Comparison of ENCODE assay signal across 32 mouse cellular contexts in the genomic region with DNA sequence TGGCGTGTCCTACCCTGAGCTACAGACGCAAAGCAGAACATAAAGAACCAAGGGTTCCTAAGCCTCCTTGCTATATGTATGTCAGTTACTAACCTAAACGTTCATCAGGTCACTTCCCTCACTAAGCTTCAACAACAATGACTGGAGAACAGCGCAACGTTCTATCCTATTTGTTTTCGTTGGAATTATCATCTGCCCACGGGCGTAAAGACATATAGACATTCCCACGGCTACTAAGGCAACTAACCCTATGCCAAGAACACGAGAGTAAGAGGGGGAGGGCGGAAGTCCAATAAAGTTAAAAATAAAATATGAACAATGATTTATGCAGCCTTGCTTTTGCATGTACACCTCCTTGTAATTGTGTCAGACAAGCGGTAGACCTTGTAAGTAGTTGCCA. TPM values are rescaled to one million over a fixed set of nuclear protein-coding genes. Genes with fewer than 3 reads are reported as not detected.
DNase-seq lines count a peak whose midpoint lies in the region; ATAC-seq and TF ChIP-seq lines count a peak whose summit lies in the region.
"Had no signal": no experiment of that assay in that cellular context is flagged by ENCODE, and none has a peak within 500 bp of the region (broad histone marks: within the 10 kb centered on the region; RNA-seq: fewer than 3 reads in every experiment).

No protein-coding gene starts in this region.

- no peak for TF ChIP-seq CTCF in stomach, postnatal 0 days (IDR thresholded peaks at IDR 0.05; ENCODE audit: low read depth)

- no peak for TF ChIP-seq EP300 in stomach, postnatal 0 days (optimal IDR thresholded peaks at IDR 0.05)

- no peaks in the 10 kb centered on the region for H3K36me3 ChIP-seq in embryonic facial prominence, embryonic 13.5 days
- no peaks in the 10 kb centered on the region for H3K36me3 ChIP-seq in embryonic facial prominence, embryonic 10.5 days (replicated peaks)
- H3K36me3 ChIP-seq in heart, embryonic 15.5 days: no peaks in the 10 kb centered on the region
- no peaks in the 10 kb centered on the region for H3K36me3 ChIP-seq in stomach, postnatal 0 days (ENCODE audit: control insufficient read depth, insufficient read depth, low read length)
- H3K36me3 ChIP-seq: embryonic facial prominence, embryonic 15.5 days; forebrain, embryonic 12.5 days; forebrain, embryonic 15.5 days; heart, embryonic 12.5 days had no signal

- H3K4me2 ChIP-seq in embryonic facial prominence, embryonic 13.5 days: no peak overlapping the region
- H3K4me2 ChIP-seq in heart, embryonic 15.5 days: no peak overlapping the region
- H3K4me2 ChIP-seq in stomach, postnatal 0 days (replicated peaks; ENCODE audit: low read depth): no peak overlapping the region
- H3K4me2 ChIP-seq: embryonic facial prominence, embryonic 15.5 days; forebrain, embryonic 12.5 days; forebrain, embryonic 15.5 days; heart, embryonic 12.5 days; hindbrain, embryonic 14.5 days had no signal

- H3K4me3 ChIP-seq in embryonic facial prominence, embryonic 13.5 days: no peak overlapping the region
- no peak overlapping the region for H3K4me3 ChIP-seq in embryonic facial prominence, embryonic 10.5 days
- no peak overlapping the region for H3K4me3 ChIP-seq in heart, embryonic 15.5 days
- no peak overlapping the region for H3K4me3 ChIP-seq in stomach, postnatal 0 days (ENCODE audit: low read depth, low read length)
- H3K4me3 ChIP-seq: embryonic facial prominence, embryonic 15.5 days; forebrain, embryonic 12.5 days; forebrain, embryonic 15.5 days; heart, embryonic 12.5 days had no signal

- H3K4me1 ChIP-seq in embryonic facial prominence, embryonic 13.5 days: peaks cover 41% of the 10 kb centered on the region
- 0 out of 2 replicates have a peak, but pooled peaks cover 9% of the 10 kb centered on the region for H3K4me1 ChIP-seq in embryonic facial prominence, embryonic 10.5 days
- peaks cover 70% of the 10 kb centered on the region for H3K4me1 ChIP-seq in heart, embryonic 15.5 days (replicated peaks)
- H3K4me1 ChIP-seq in stomach, postnatal 0 days (replicated peaks; ENCODE audit: control insufficient read depth, insufficient read depth): no peaks in the 10 kb centered on the region; the same call in 1 of the 2 replicates

- DNase-seq in embryonic facial prominence, embryonic 10.5 days (ENCODE audit: low spot score): no peak
- no peak for DNase-seq in heart, adult 18-20 months
- peak; percentile 71 for DNase-seq in fat pad, adult 2 months (ENCODE audit: extremely low read depth, low read depth, low spot score)
- no peak for DNase-seq in stomach, postnatal 0 days (ENCODE audit: low spot score)
- DNase-seq in lung, postnatal 14 days: no peak
- DNase-seq: adrenal gland, adult 8-10 months; adrenal gland, postnatal 25 days; cerebellum, adult 11-12 months; cerebellum, adult 8-10 months; cerebellum, postnatal 10 days; cerebellum, postnatal 36 days; embryo, embryonic 11 days; gastrocnemius, postnatal 14 days; heart, postnatal 14 days; heart, postnatal 4 days had no signal

- H3K27me3 ChIP-seq in embryonic facial prominence, embryonic 13.5 days: no peaks in the 10 kb centered on the region
- no peaks in the 10 kb centered on the region for H3K27me3 ChIP-seq in embryonic facial prominence, embryonic 10.5 days (replicated peaks; ENCODE audit: low read depth, poor library complexity, severe bottlenecking)
- H3K27me3 ChIP-seq in heart, embryonic 15.5 days: no peaks in the 10 kb centered on the region
- no peaks in the 10 kb centered on the region for H3K27me3 ChIP-seq in stomach, postnatal 0 days (ENCODE audit: control insufficient read depth, insufficient read depth, low read length)
- H3K27me3 ChIP-seq: embryonic facial prominence, embryonic 15.5 days; forebrain, embryonic 12.5 days; forebrain, embryonic 15.5 days; heart, embryonic 12.5 days had no signal

- no peak overlapping the region for H3K9ac ChIP-seq in embryonic facial prominence, embryonic 13.5 days
- H3K9ac ChIP-seq in heart, embryonic 15.5 days: no peak overlapping the region
- H3K9ac ChIP-seq in stomach, postnatal 0 days (ENCODE audit: low read length): no peak overlapping the region
- H3K9ac ChIP-seq: embryonic facial prominence, embryonic 15.5 days; forebrain, embryonic 12.5 days; forebrain, embryonic 15.5 days; heart, embryonic 12.5 days; hindbrain, embryonic 14.5 days had no signal

- no peak for ATAC-seq in embryonic facial prominence, embryonic 13.5 days (ENCODE audit: insufficient number of reproducible peaks, insufficient read depth, low FRiP score, low TSS enrichment, low read depth)
- no peak for ATAC-seq in heart, embryonic 15.5 days (replicated peaks; ENCODE audit: insufficient number of reproducible peaks, insufficient read depth, low FRiP score, low read depth)
- no peak for ATAC-seq in stomach, postnatal 0 days (ENCODE audit: low FRiP score, low TSS enrichment)
- ATAC-seq: activated CD4-positive, CD25-positive, alpha-beta regulatory T cell, adult 4 months; forebrain, embryonic 15.5 days; hindbrain, postnatal 0 days; inflammation-experienced regulatory T-cells, adult 6 months had no signal

- 76% methylated on average over 12 of the region's 12 CpGs for WGBS in embryonic facial prominence, embryonic 13.5 days
- 76% methylated on average over 12 of the region's 12 CpGs for WGBS in embryonic facial prominence, embryonic 10.5 days
- WGBS in heart, embryonic 15.5 days: 61% methylated on average over 12 of the region's 12 CpGs
- 59% methylated on average over 12 of the region's 12 CpGs for WGBS in stomach, postnatal 0 days

- 0 out of 2 replicates have a peak overlapping the region, but pooled peaks have one; percentile 28 for H3K27ac ChIP-seq in embryonic facial prominence, embryonic 13.5 days
- no peak overlapping the region for H3K27ac ChIP-seq in embryonic facial prominence, embryonic 10.5 days (replicated peaks)
- H3K27ac ChIP-seq in heart, embryonic 15.5 days: 0 out of 2 replicates have a peak overlapping the region, but pooled peaks have one; percentile 4
- peak overlapping the region; percentile 71 for H3K27ac ChIP-seq in stomach, postnatal 0 days (replicated peaks)
- H3K27ac ChIP-seq: forebrain, embryonic 12.5 days; forebrain, embryonic 15.5 days; hindbrain, embryonic 14.5 days; hindbrain, postnatal 0 days had no signal

- H3K9me3 ChIP-seq in embryonic facial prominence, embryonic 13.5 days: no peaks in the 10 kb centered on the region
- no peaks in the 10 kb centered on the region for H3K9me3 ChIP-seq in embryonic facial prominence, embryonic 10.5 days
- H3K9me3 ChIP-seq in heart, embryonic 15.5 days (replicated peaks): no peaks in the 10 kb centered on the region
- no peaks in the 10 kb centered on the region for H3K9me3 ChIP-seq in stomach, postnatal 0 days (ENCODE audit: control insufficient read depth, low read length)
- H3K9me3 ChIP-seq: embryonic facial prominence, embryonic 15.5 days; forebrain, embryonic 12.5 days; forebrain, embryonic 15.5 days; heart, embryonic 12.5 days had no signal

RNA-seq across cellular contexts. Expression of a gene that starts 43.9 kb away (rescaled TPM):
- polyA plus RNA-seq in embryonic facial prominence, embryonic 13.5 days (2015; fragmentation: Nextera tagmentation; extraction: Ambion mirVana): 8.9 and 12.0 TPM in 2 replicates
- 3.7 and 4.3 TPM in 2 replicates for polyA plus RNA-seq in embryonic facial prominence, embryonic 10.5 days (2016; fragmentation: Nextera tagmentation; extraction: Ambion mirVana)
- 8.6 and 8.8 TPM in 2 replicates for polyA plus RNA-seq in heart, embryonic 15.5 days (2015; fragmentation: Nextera tagmentation; extraction: Ambion mirVana)
- 10 to 100 TPM; 13.5 to 14.0 TPM for total RNA-seq in heart, adult 18-20 months (2021)
- 5.0 and 5.1 TPM in 2 replicates for polyA plus RNA-seq in stomach, postnatal 0 days (2015; fragmentation: Nextera tagmentation; extraction: Ambion mirVana)

RNA-seq across cellular contexts. Expression of a gene that starts 44.0 kb away (rescaled TPM):
- polyA plus RNA-seq in embryonic facial prominence, embryonic 13.5 days (2015; fragmentation: Nextera tagmentation; extraction: Ambion mirVana): 11.4 and 14.1 TPM in 2 replicates
- polyA plus RNA-seq in embryonic facial prominence, embryonic 10.5 days (2016; fragmentation: Nextera tagmentation; extraction: Ambion mirVana): 4.6 and 6.3 TPM in 2 replicates
- polyA plus RNA-seq in heart, embryonic 15.5 days (2015; fragmentation: Nextera tagmentation; extraction: Ambion mirVana): 5.2 and 7.5 TPM in 2 replicates
- total RNA-seq in heart, adult 18-20 months (2021): 1 to 10 TPM; 3.4 to 4.2 TPM
- polyA plus RNA-seq in stomach, postnatal 0 days (2015; fragmentation: Nextera tagmentation; extraction: Ambion mirVana): 5.2 and 6.1 TPM in 2 replicates

RNA-seq across cellular contexts. Expression of a gene that starts 53.2 kb away (rescaled TPM):
- polyA plus RNA-seq in embryonic facial prominence, embryonic 13.5 days (2015; fragmentation: Nextera tagmentation; extraction: Ambion mirVana): not detected in 2 replicates
- polyA plus RNA-seq in embryonic facial prominence, embryonic 10.5 days (2016; fragmentation: Nextera tagmentation; extraction: Ambion mirVana): 0.16 TPM in 1 of 2 replicates, not detected in the other
- not detected in 2 replicates for polyA plus RNA-seq in heart, embryonic 15.5 days (2015; fragmentation: Nextera tagmentation; extraction: Ambion mirVana)
- not detected for total RNA-seq in heart, adult 18-20 months (2021)
- polyA plus RNA-seq in stomach, postnatal 0 days (2015; fragmentation: Nextera tagmentation; extraction: Ambion mirVana): not detected in 2 replicates
- total RNA-seq: adrenal gland, adult 8-10 months; adrenal gland, postnatal 25 days; ES-E14; gastrocnemius, postnatal 14 days; gastrocnemius, postnatal 4 days; heart, postnatal 14 days; heart, postnatal 4 days; hindbrain, postnatal 0 days had no signal
- polyA plus RNA-seq: activated CD4-positive, CD25-positive, alpha-beta regulatory T cell, adult 4 months; brain, embryonic 14.5 days; cortical plate, adult 2 months; embryonic facial prominence, embryonic 11.5 days; embryonic facial prominence, embryonic 15.5 days; forebrain, embryonic 15.5 days; heart, embryonic 12.5 days; heart, embryonic 16.5 days; hindbrain, embryonic 11.5 days; hindbrain, embryonic 14.5 days; hindbrain, postnatal 0 days; inflammation-experienced regulatory T-cells, adult 6 months had no signal
